Mouse (Mus musculus) liver, embryonic 11.5 days (tissue): ENCODE measurements around the gene Gm45623. TPM values are rescaled to one million over a fixed set of nuclear protein-coding genes. Genes with fewer than 3 reads are reported as not detected.

Source experiments
- ATAC-seq: fragments of 200-750 bp; cut with Nextera tagmentation; replicated peaks from 2 replicates; pipeline ENCODE4 v1.8.0; 2017; ENCODE audit warnings: moderate number of reproducible peaks, mild to moderate bottlenecking, moderate TSS enrichment, moderate library complexity; ENCODE audit not compliant: low FRiP score
- DNase-seq: peaks from one replicate; pipeline ENCODE4 v3.0.0-alpha.2; 2017; ENCODE audit warnings: low spot score
- H3K27ac ChIP-seq: fragments of 300-500 bp; sonication (generic); 2 replicates; pipeline ENCODE4 v1.5.1; 2014; ENCODE audit warnings: mild to moderate bottlenecking, low read depth, low read length, control low read depth
- H3K27me3 ChIP-seq: fragments of 300-500 bp; sonication (generic); replicated peaks from 2 replicates; pipeline ENCODE4 v1.6.1; 2014; ENCODE audit warnings: low read length, mixed read lengths; ENCODE audit not compliant: control insufficient read depth, insufficient read depth
- H3K36me3 ChIP-seq: fragments of 300-500 bp; sonication (generic); 2 replicates; pipeline ENCODE4 v1.6.1; 2014; ENCODE audit warnings: mild to moderate bottlenecking, low read length, moderate library complexity, mixed read lengths; ENCODE audit not compliant: control insufficient read depth, insufficient read depth
- H3K4me1 ChIP-seq: fragments of 300-500 bp; sonication (generic); replicated peaks from 2 replicates; pipeline ENCODE4 v1.6.1; 2014; ENCODE audit warnings: low read length, mixed read lengths; ENCODE audit not compliant: control insufficient read depth, insufficient read depth
- H3K4me2 ChIP-seq: fragments of 300-500 bp; sonication (generic); 2 replicates; pipeline ENCODE4 v1.6.1; 2014; ENCODE audit warnings: mild to moderate bottlenecking, control low read depth, moderate library complexity
- H3K4me3 ChIP-seq: fragments of 300-500 bp; sonication (generic); 2 replicates; pipeline ENCODE4 v1.5.1; 2014; ENCODE audit warnings: low read depth, low read length, control low read depth
- H3K9ac ChIP-seq: fragments of 300-500 bp; sonication (generic); 2 replicates; pipeline ENCODE4 v1.6.1; 2014; ENCODE audit warnings: low read depth, low read length, control low read depth
- H3K9me3 ChIP-seq: fragments of 300-500 bp; sonication (generic); 2 replicates; pipeline ENCODE4 v1.6.1; 2016; ENCODE audit warnings: low read length, inconsistent platforms, mixed read lengths; ENCODE audit not compliant: control insufficient read depth
- WGBS: fragments of 180-500 bp; shearing (Covaris S2); extraction: QIAGEN DNeasy Blood & Tissue Kit; methylation state at CpG from one replicate; pipeline ENCODE4 v1.1.7; 2014; 5-methylcytosine and 5-hydroxymethylcytosine counted together
- polyA plus RNA-seq: library from polyadenylated mRNA; unstranded; fragments of >200 nt; fragmentation: Nextera tagmentation; extraction: Ambion mirVana; gene quantifications from 2 replicates; pipeline ENCODE4 v1.2.1, GENCODE M21; 2014

The Gm45623 gene
- polyA plus RNA-seq, 1 experiment from 2014 or later, result not detected

GRCm38 (mm10) chr13:56780746-56781469 lies 27.3 kb upstream of the Gm45623 start:
- ATAC-seq (no peak), DNase-seq (no peak)
- no peaks in the 10 kb centered on the region for H3K27me3 ChIP-seq
- H3K9me3 ChIP-seq, result no peaks in the 10 kb centered on the region
- H3K9ac ChIP-seq, result no peak overlapping the region
- no peak overlapping the region for H3K4me2 ChIP-seq
- H3K36me3 ChIP-seq, result no peaks in the 10 kb centered on the region
- 60% methylated on average over 13 of the region's 13 CpGs for WGBS
- H3K4me1 ChIP-seq, result no peaks in the 10 kb centered on the region
- no peak overlapping the region for H3K4me3 ChIP-seq
- no peak overlapping the region for H3K27ac ChIP-seq

DNA sequence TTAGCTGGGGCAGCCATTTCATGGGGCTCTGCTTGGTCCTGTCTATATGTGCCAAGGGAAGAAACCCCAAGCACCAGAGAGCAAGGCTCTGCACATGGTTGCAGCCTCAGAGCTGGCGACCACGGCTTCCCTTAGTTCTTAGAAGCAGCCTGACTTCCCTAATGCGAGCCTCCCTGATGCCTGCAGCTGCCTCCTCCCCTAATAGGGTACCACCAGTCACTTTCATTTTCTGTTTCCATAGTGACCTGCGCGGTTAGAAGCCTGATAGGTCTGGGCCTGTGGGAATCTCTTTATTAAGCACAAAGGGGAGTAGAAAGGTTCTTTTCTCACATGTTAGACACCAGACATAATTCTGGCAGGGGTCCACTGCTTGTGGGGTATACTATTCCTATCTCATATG lies 20.7 kb upstream of the Gm45623 start:
- no peak overlapping the region for H3K4me2 ChIP-seq
- H3K27me3 ChIP-seq, result no peaks in the 10 kb centered on the region
- H3K36me3 ChIP-seq, result no peaks in the 10 kb centered on the region
- no peak overlapping the region for H3K9ac ChIP-seq
- H3K4me1 ChIP-seq, result no peaks in the 10 kb centered on the region
- H3K9me3 ChIP-seq, result no peaks in the 10 kb centered on the region
- no peak overlapping the region for H3K27ac ChIP-seq
- 38% methylated on average over 5 of the region's 5 CpGs for WGBS
- ATAC-seq (no peak), DNase-seq (no peak)
- H3K4me3 ChIP-seq, result no peak overlapping the region

DNA sequence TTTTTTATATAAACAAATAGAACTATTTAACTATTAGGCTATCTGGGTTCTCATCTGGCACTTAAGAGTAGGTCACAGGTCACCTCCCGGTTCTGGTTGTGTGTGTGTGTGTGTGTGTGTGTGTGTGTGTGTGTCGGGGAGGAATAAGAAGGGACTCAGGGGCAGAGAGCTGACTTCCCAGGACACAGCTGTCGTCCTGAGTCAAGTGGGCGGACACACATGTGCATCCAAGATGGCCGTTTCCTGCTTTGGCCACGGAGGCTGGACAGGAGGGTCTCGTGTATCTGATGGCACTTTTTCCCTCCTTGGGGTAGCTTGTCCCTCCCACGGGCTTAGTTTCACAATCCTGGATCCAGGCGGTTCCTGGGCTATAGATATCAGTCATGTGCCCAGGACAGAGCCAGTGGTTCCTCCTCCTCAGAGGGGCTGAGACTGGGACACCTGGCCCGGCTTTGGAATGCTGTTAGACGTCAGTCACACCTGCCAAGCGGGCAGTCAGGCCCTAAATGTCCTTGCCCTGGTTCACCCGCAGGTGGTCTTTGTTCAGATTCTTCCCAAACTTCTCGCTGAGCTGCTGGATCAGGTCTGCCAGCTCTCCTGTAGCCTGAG lies 19.7 kb upstream of the Gm45623 start:
- no peaks in the 10 kb centered on the region for H3K36me3 ChIP-seq
- no peaks in the 10 kb centered on the region for H3K4me1 ChIP-seq
- no peak overlapping the region for H3K9ac ChIP-seq
- H3K27me3 ChIP-seq, result no peaks in the 10 kb centered on the region
- H3K4me3 ChIP-seq, result no peak overlapping the region
- H3K9me3 ChIP-seq, result no peaks in the 10 kb centered on the region
- DNase-seq (no peak), ATAC-seq (no peak)
- no peak overlapping the region for H3K4me2 ChIP-seq
- no peak overlapping the region for H3K27ac ChIP-seq
- WGBS, result 49% methylated on average over 14 of the region's 14 CpGs

- Histone ChIP-seq H3K9me3 (no peaks in the 10 kb centered on the region), H3K4me2 (no peak overlapping the region), H3K27me3 (no peaks in the 10 kb centered on the region), H3K4me3 (no peak overlapping the region), H3K27ac (no peak overlapping the region), H3K36me3 (no peaks in the 10 kb centered on the region), H3K9ac (no peak overlapping the region), H3K4me1 (no peaks in the 10 kb centered on the region)
- 40% methylated on average over 3 of the region's 3 CpGs for WGBS
- ATAC-seq (no peak), DNase-seq (no peak)
Measured at GRCm38 (mm10) chr13:56772592-56772991, 19.0 kb upstream of the Gm45623 start.

- WGBS, result 59% methylated on average over 5 of the region's 5 CpGs
- ATAC-seq (no peak), DNase-seq (no peak)
Measured at GRCm38 (mm10) chr13:56770786-56771185, 17.2 kb upstream of the Gm45623 start.

DNA sequence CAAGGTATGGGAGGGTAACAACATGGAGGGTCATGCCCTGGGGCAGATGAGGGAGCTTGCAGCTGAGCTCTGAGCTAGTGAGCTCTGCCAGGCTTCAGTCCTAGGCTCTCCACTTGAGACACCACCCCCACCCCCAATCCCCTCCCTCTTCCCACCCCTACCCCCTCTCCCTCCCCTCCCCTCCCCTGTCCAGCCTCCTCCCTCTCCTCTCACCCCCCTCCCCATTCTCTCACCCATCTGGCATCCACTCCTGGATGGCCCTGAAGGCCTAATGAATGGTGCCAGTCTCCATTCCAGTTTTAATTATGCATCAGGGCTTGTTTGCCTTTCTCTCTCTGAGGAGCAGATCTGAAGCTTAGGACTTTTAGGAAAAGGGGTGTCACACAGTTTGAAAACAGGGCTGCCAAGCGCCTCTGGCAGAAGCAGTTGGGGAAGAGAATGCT lies 16.5 kb upstream of the Gm45623 start:
- H3K9ac ChIP-seq, result no peak overlapping the region
- H3K4me2 ChIP-seq, result no peak overlapping the region
- no peaks in the 10 kb centered on the region for H3K4me1 ChIP-seq
- H3K36me3 ChIP-seq, result no peaks in the 10 kb centered on the region
- no peaks in the 10 kb centered on the region for H3K9me3 ChIP-seq
- no peaks in the 10 kb centered on the region for H3K27me3 ChIP-seq
- H3K27ac ChIP-seq, result no peak overlapping the region
- WGBS, result 44% methylated on average over 1 of the region's 1 CpGs
- no peak for ATAC-seq
- DNase-seq, result no peak
- no peak overlapping the region for H3K4me3 ChIP-seq

More at GRCm38 (mm10) chr13:56770786-56771185, 17.2 kb upstream of the Gm45623 start:
- Histone ChIP-seq H3K27me3 (no peaks in the 10 kb centered on the region), H3K9ac (no peak overlapping the region), H3K4me3 (no peak overlapping the region), H3K4me2 (no peak overlapping the region), H3K27ac (no peak overlapping the region), H3K36me3 (no peaks in the 10 kb centered on the region), H3K9me3 (no peaks in the 10 kb centered on the region), H3K4me1 (no peaks in the 10 kb centered on the region)

GRCm38 (mm10) chr13:56769431-56769830 lies 15.8 kb upstream of the Gm45623 start:
- no peaks in the 10 kb centered on the region for H3K36me3 ChIP-seq
- no peaks in the 10 kb centered on the region for H3K9me3 ChIP-seq
- ATAC-seq, result no peak
- H3K27me3 ChIP-seq, result no peaks in the 10 kb centered on the region
- no peak overlapping the region for H3K4me3 ChIP-seq
- WGBS, result 32% methylated on average over 4 of the region's 4 CpGs
- H3K27ac ChIP-seq, result no peak overlapping the region
- H3K4me1 ChIP-seq, result no peaks in the 10 kb centered on the region
- no peak overlapping the region for H3K4me2 ChIP-seq
- H3K9ac ChIP-seq, result no peak overlapping the region
- DNase-seq, result no peak

- Histone ChIP-seq H3K27ac (no peak overlapping the region), H3K9ac (no peak overlapping the region), H3K27me3 (peaks cover 12% of the 10 kb centered on the region), H3K4me3 (no peak overlapping the region), H3K4me2 (peak overlapping the region; percentile 58; the same call in 1 of the 2 replicates), H3K36me3 (no peaks in the 10 kb centered on the region), H3K4me1 (no peaks in the 10 kb centered on the region), H3K9me3 (no peaks in the 10 kb centered on the region)
- ATAC-seq (no peak), DNase-seq (no peak)
- 49% methylated on average over 5 of the region's 5 CpGs for WGBS
Measured at GRCm38 (mm10) chr13:56766211-56766610, 12.6 kb upstream of the Gm45623 start.
